Mouse (Mus musculus) G1E (cell line): Measurements from ENCODE around the gene Cfap45. TPM values are rescaled to one million over a fixed set of nuclear protein-coding genes. Genes with fewer than 3 reads are reported as not detected.

Source experiments
- ATAC-seq: 2 replicates; pipeline ENCODE4 v1.8.0; 2016; ENCODE audit warnings: mild to moderate bottlenecking; ENCODE audit not compliant: insufficient number of reproducible peaks, poor library complexity, low FRiP score, severe bottlenecking; ENCODE audit errors: extremely low read depth
- DNase-seq: peaks from one replicate; pipeline ENCODE4 v3.0.0; 2012; ENCODE audit warnings: low spot score
- H3K27me3 ChIP-seq: 2 replicates; pipeline ENCODE4 v1.6.1; 2012; ENCODE audit warnings: mild to moderate bottlenecking, low read length, inconsistent platforms; ENCODE audit not compliant: insufficient read depth
- H3K36me3 ChIP-seq: replicated peaks from 2 replicates; pipeline ENCODE3; 2012; ENCODE audit warnings: mild to moderate bottlenecking, inconsistent platforms
- H3K4me1 ChIP-seq: 2 replicates; pipeline ENCODE4 v1.6.1; 2012; ENCODE audit warnings: low read depth, low read length, inconsistent platforms, mixed read lengths; ENCODE audit not compliant: insufficient read depth
- H3K4me3 ChIP-seq: 2 replicates; pipeline ENCODE4 v1.5.1; 2012; ENCODE audit warnings: low read depth, mild to moderate bottlenecking, inconsistent platforms, low read length, moderate library complexity, mixed read lengths
- H3K9me3 ChIP-seq: replicated peaks from 2 replicates; pipeline ENCODE4 v1.6.1; 2012; ENCODE audit warnings: inconsistent platforms
- CTCF ChIP-seq: IDR thresholded peaks from 2 replicates; pipeline ENCODE4 v1.5.1; 2012; ENCODE audit warnings: low read depth, low read length, inconsistent platforms, mixed read lengths
- GATA1 ChIP-seq: IDR thresholded peaks from 2 replicates; pipeline ENCODE4 v1.6.1; 2012; ENCODE audit warnings: borderline replicate concordance, low read length, inconsistent platforms, mixed read lengths
- GATA2 ChIP-seq: IDR thresholded peaks from 2 replicates; pipeline ENCODE4 v1.6.1; 2012; ENCODE audit warnings: low read depth, low read length, inconsistent platforms, borderline replicate concordance
- POLR2AphosphoS5 ChIP-seq: IDR thresholded peaks from 2 replicates; pipeline ENCODE4 v1.6.1; 2012; ENCODE audit warnings: low read depth, low read length, inconsistent platforms; ENCODE audit not compliant: insufficient replicate concordance
- TAL1 ChIP-seq: conservative IDR thresholded peaks from 2 replicates; pipeline ENCODE4 v1.6.1; 2012; ENCODE audit warnings: low read depth, low read length, inconsistent platforms, mixed read lengths
- polyA plus RNA-seq: library from polyadenylated mRNA; stranded (reverse); fragments of >175 nt; gene quantifications from 2 replicates; pipeline ENCODE4 v1.2.3, GENCODE M21; 2012
- total RNA-seq, 2 experiments: library from RNA; stranded (forward) in 1 of 2; stranded (reverse) in 1 of 2; fragments of 200-1000 nt in 1 of 2; fragments of >200 nt in 1 of 2; fragmentation: Nextera tagmentation in 1 of 2; gene quantifications; 2 replicates each; pipeline ENCODE4 v1.2.3; 2014 to 2017

The Cfap45 gene
- total and polyA plus RNA-seq, 3 experiments, result 0.33 to 4.6 TPM; not detected in 1

DNA sequence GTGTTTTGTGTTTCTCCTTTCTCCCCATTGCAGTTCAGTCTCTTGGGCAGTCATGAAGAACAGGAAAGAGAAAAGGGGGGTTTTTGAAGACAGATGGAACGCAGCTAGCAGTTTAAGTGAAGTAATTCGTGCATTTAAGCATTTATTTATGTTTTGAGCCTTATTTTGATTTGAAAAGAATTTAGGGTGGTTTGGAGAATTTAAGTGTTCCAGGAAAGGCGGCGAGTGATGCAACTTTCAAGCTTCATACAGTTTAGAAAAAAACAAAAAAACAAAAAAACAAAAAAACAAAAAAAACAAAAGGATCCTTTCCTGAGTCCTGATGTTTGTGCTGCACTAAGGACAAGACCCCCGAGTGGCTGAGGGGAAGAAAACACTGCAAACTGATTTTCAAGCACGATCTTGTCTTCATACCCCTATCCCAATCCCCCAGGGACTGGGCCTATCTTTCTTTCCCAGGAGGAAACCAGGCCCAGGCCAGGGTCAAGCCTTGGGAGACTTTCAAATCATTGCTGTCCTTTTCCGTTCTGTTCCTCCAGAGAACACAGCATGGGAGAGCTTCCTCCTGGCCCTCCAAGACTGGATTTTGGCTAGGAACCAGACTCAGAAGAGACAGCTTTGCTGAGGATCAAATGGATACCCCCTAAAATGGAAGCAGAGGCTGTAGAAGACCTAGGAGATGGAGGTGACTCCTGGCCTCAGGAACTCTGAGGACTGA, 5.9 kb upstream of the Cfap45 start:
- ATAC-seq (no peak), DNase-seq (no peak)
- H3K36me3 ChIP-seq, result peaks cover 5% of the 10 kb centered on the region
- H3K27me3 ChIP-seq, result no peaks in the 10 kb centered on the region
- peaks cover 45% of the 10 kb centered on the region for H3K4me1 ChIP-seq
- TF ChIP-seq GATA1 (no peak), TAL1 (no peak), POLR2AphosphoS5 (no peak), CTCF (no peak), GATA2 (no peak)
- peaks cover 5% of the 10 kb centered on the region for H3K9me3 ChIP-seq
- no peak overlapping the region for H3K4me3 ChIP-seq

DNA sequence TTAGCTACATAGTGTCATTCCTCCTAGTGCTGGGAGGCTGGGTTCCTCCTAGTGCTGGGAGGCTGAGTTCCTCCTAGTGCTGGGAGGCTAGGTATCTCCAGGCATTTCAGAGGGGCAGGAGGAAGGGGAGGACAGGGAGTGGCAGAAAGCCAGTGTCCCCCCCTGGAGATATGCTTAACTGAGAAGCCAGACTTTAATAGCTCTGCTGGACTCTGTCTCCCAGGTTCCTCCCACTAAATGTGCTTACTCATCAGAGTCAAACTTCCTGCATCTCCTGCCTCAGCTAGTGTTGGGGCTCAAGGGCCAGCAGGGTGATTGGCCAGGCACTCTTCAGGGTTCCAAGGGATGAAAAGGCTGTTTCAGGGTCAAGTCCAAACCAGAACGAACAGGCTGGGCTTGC, 5.2 kb upstream of the Cfap45 start:
- TF ChIP-seq POLR2AphosphoS5 (no peak), CTCF (no peak), TAL1 (no peak), GATA1 (no peak), GATA2 (no peak)
- no peaks in the 10 kb centered on the region for H3K36me3 ChIP-seq
- DNase-seq (no peak), ATAC-seq (peak; percentile 59)
- no peaks in the 10 kb centered on the region for H3K27me3 ChIP-seq
- H3K9me3 ChIP-seq, result peaks cover 5% of the 10 kb centered on the region
- H3K4me3 ChIP-seq, result no peak overlapping the region
- H3K4me1 ChIP-seq, result peaks cover 40% of the 10 kb centered on the region

DNA sequence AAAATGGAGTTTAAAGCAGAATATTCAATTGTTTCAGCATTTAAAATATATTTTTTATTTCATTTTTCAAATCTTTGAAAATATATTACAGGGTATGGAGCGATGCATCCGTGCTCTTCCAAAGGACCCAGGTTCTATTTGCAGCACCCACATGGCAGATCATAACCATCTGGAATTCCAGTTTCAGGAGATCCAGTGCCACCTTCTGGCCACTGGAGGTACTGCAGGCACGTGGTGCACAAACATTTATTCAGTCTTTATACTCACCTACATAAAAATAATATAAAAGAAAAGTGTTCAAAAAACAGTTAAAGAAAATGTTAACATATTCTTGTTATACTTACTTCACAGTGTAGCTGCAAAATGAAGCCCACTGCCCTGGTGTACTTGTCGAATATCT, 2.6 kb upstream of the Cfap45 start:
- peaks cover 5% of the 10 kb centered on the region for H3K9me3 ChIP-seq
- no peaks in the 10 kb centered on the region for H3K27me3 ChIP-seq
- H3K36me3 ChIP-seq, result no peaks in the 10 kb centered on the region
- DNase-seq (no peak), ATAC-seq (no peak)
- H3K4me3 ChIP-seq, result no peak overlapping the region
- H3K4me1 ChIP-seq, result peaks cover 32% of the 10 kb centered on the region
- no peak for TF ChIP-seq GATA2
- TF ChIP-seq GATA1, result no peak
- TF ChIP-seq CTCF, result peak; percentile 34; the same call in 1 of the 2 replicates
- TF ChIP-seq POLR2AphosphoS5, result no peak
- no peak for TF ChIP-seq TAL1

DNA sequence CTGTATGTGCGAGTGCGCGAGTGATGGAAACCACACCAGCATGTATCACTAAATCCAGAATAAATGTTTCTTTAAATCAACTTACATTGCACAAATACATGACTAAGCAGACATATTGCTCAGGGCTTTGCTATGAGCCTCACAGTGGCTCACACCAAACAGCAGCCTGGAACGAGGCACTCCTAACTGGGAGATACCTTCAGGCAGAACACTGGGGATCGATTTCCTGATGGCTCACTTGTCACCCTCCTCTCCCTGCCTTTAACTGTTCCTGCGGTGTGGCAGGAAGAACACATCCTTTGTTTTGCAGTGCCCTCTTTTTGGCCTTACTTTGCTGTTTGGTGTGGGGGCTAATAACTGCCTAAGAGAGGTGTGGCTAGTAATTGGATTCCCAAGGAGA, 957 bp upstream of the Cfap45 start:
- TF ChIP-seq GATA2 (no peak), TAL1 (no peak), GATA1 (no peak), CTCF (no peak), POLR2AphosphoS5 (no peak)
- DNase-seq (no peak), ATAC-seq (no peak)
- peaks cover 6% of the 10 kb centered on the region for H3K27me3 ChIP-seq
- H3K9me3 ChIP-seq, result peaks cover 5% of the 10 kb centered on the region
- H3K4me3 ChIP-seq, result no peak overlapping the region
- no peaks in the 10 kb centered on the region for H3K36me3 ChIP-seq
- H3K4me1 ChIP-seq, result peaks cover 17% of the 10 kb centered on the region

DNA sequence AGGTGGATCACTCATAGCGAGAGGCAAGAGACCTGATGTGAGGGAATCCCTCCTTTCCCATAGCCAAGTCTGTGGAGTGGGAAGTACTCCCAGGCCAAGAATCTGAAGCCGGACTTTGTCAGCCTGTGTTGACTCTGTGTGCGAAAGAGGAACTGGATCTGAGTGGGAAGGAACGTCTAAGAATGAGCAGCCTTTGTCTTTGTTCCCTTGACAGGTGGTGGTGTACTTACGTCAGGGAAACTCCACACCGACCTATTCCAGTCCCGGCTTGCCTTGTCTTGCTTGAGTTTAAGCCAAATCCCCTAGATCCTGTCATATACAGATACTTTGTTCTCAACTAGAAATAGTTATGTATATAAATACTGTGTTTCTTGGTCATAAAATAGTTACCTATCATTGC, 1.9 kb downstream of the Cfap45 start:
- TF ChIP-seq TAL1, result no peak
- TF ChIP-seq GATA1, result no peak
- TF ChIP-seq GATA2, result no peak
- TF ChIP-seq CTCF, result no peak
- TF ChIP-seq POLR2AphosphoS5, result no peak
- H3K27me3 ChIP-seq, result peaks cover 12% of the 10 kb centered on the region
- H3K36me3 ChIP-seq, result no peaks in the 10 kb centered on the region
- no peak for ATAC-seq
- peaks cover 2% of the 10 kb centered on the region for H3K9me3 ChIP-seq
- peaks cover 6% of the 10 kb centered on the region for H3K4me1 ChIP-seq
- no peak for DNase-seq
- no peak overlapping the region for H3K4me3 ChIP-seq

DNA sequence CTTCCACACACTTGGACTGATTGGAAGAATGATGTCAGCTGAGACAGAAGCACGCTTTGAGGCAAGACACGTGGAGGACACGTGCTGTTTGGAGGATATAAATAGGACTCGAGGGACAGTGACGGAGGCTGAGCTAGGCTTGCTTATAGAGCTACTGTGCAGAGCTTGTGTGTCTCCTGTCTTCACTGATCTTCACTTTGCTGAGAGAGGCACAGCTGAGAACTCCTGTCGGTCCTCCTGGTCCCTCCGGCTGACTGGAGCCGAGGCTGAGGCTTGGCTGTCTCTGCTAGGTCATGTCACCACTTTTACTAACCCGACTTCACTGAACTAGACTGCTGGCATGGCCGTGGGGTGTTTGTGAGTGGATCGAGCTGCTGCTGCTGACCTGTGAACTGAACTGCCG, 3.1 kb downstream of the Cfap45 start:
- peaks cover 14% of the 10 kb centered on the region for H3K27me3 ChIP-seq
- H3K4me3 ChIP-seq, result no peak overlapping the region
- H3K9me3 ChIP-seq, result no peaks in the 10 kb centered on the region
- ATAC-seq (no peak), DNase-seq (no peak)
- H3K36me3 ChIP-seq, result no peaks in the 10 kb centered on the region
- TF ChIP-seq GATA2 (no peak), CTCF (no peak), TAL1 (no peak), POLR2AphosphoS5 (no peak), GATA1 (no peak)
- peaks cover 6% of the 10 kb centered on the region for H3K4me1 ChIP-seq
